Mouse (Mus musculus) brain, embryonic 14.5 days (tissue): ENCODE measurements at regions not wholly inside any gene's neighbourhood (a gene's known extent, or its start where the extent isn't known, plus 50 kb on each side); places are given as distances from the start of the nearest gene placed in this dataset.

Source experiments
- CTCF ChIP-seq: fragments of 200-500 bp; IDR thresholded peaks from 2 replicates; pipeline ENCODE4 v1.5.1; 2012; ENCODE audit warnings: inconsistent platforms, mild to moderate bottlenecking, moderate library complexity, borderline replicate concordance; ENCODE audit not compliant: insufficient read depth, insufficient read length; ENCODE audit errors: extremely low read depth
- POLR2A ChIP-seq: fragments of 200-500 bp; IDR thresholded peaks from 2 replicates; pipeline ENCODE4 v1.6.1; 2012; ENCODE audit warnings: mild to moderate bottlenecking, inconsistent platforms, borderline replicate concordance; ENCODE audit not compliant: poor library complexity, insufficient read depth, insufficient read length, severe bottlenecking; ENCODE audit errors: extremely low read depth

- TF ChIP-seq CTCF (no peak), POLR2A (no peak)
These were observed 54.5 kb upstream of the Gata5 start for GRCm38 (mm10) chr2:180389013-180389412.
